Mouse (Mus musculus): ENCODE results near the gene Dmgdh. TPM values are rescaled to one million over a fixed set of nuclear protein-coding genes. Genes with fewer than 3 reads are reported as not detected.

The Dmgdh gene
- polyA plus RNA-seq, 1 experiment from 2014 or later, result 0.30 TPM

DNA sequence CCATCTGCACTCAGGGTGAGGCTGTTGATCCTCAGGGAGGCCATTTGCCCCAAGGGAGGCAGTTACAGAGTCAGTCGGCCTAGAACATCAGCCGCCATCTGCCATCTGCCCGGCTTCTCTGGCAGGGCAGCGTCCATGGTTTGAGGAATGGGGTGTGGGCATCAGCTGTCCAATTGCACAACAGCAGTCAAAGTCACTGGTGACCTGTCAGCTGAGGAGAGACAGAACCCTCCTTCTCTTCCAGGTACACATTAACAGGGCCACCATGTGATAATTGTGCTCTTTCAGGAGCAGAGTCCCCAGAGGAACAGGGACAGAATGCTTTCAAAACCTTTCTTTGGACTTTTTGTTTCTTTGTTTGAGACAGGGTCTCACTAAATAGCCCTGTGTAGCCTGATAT, 1.9 kb upstream of the Dmgdh start:
- Histone ChIP-seq H3K4me3 (no peak overlapping the region), H3K27ac (replicated peaks) (no peak overlapping the region), H3K4me2 (no peak overlapping the region), H3K9me3 (no peaks in the 10 kb centered on the region), H3K4me1 (replicated peaks) (0 out of 2 replicates have a peak, but pooled peaks cover 3% of the 10 kb centered on the region), H3K27me3 (0 out of 2 replicates have a peak, but pooled peaks cover 4% of the 10 kb centered on the region), H3K9ac (no peak overlapping the region), H3K36me3 (no peaks in the 10 kb centered on the region)
- ATAC-seq (ENCODE audit: low FRiP score, low read depth), result no peak
- WGBS, result 82% methylated on average over 4 of the region's 4 CpGs

- 0 out of 2 replicates have a peak, but pooled peaks cover 3% of the 10 kb centered on the region for H3K4me1 ChIP-seq (replicated peaks)
- 85% methylated on average over 2 of the region's 2 CpGs for WGBS
- no peak overlapping the region for H3K9ac ChIP-seq
- 0 out of 2 replicates have a peak, but pooled peaks cover 4% of the 10 kb centered on the region for H3K27me3 ChIP-seq
- H3K4me3 ChIP-seq, result no peak overlapping the region
- H3K4me2 ChIP-seq, result no peak overlapping the region
- no peaks in the 10 kb centered on the region for H3K36me3 ChIP-seq
- H3K27ac ChIP-seq (replicated peaks), result no peak overlapping the region
- ATAC-seq (ENCODE audit: low FRiP score, low read depth), result no peak
- H3K9me3 ChIP-seq, result no peaks in the 10 kb centered on the region
Measured at GRCm38 (mm10) chr13:93673296-93673695, 937 bp upstream of the Dmgdh start.

- Histone ChIP-seq H3K9ac (no peak overlapping the region), H3K27ac (replicated peaks) (no peak overlapping the region), H3K4me2 (no peak overlapping the region)
Measured at GRCm38 (mm10) chr13:93676864-93677263, 2.6 kb downstream of the Dmgdh start.

GRCm38 (mm10) chr13:93683336-93683735, 9.1 kb downstream of the Dmgdh start:
- H3K36me3 ChIP-seq, result no peaks in the 10 kb centered on the region
- no peak overlapping the region for H3K4me3 ChIP-seq
- H3K4me2 ChIP-seq, result no peak overlapping the region
- ATAC-seq (ENCODE audit: low FRiP score, low read depth), result no peak
- H3K27ac ChIP-seq (replicated peaks), result no peak overlapping the region
- H3K9me3 ChIP-seq, result no peaks in the 10 kb centered on the region
- H3K4me1 ChIP-seq (replicated peaks), result no peaks in the 10 kb centered on the region
- no peak overlapping the region for H3K9ac ChIP-seq
- no peaks in the 10 kb centered on the region for H3K27me3 ChIP-seq

More at GRCm38 (mm10) chr13:93676864-93677263, 2.6 kb downstream of the Dmgdh start:
- Histone ChIP-seq H3K27me3 (0 out of 2 replicates have a peak, but pooled peaks cover 4% of the 10 kb centered on the region), H3K9me3 (no peaks in the 10 kb centered on the region), H3K4me1 (replicated peaks) (0 out of 2 replicates have a peak, but pooled peaks cover 3% of the 10 kb centered on the region), H3K4me3 (no peak overlapping the region), H3K36me3 (no peaks in the 10 kb centered on the region)
- WGBS, result 78% methylated on average over 9 of the region's 9 CpGs
- no peak for ATAC-seq (ENCODE audit: low FRiP score, low read depth)

- ATAC-seq (ENCODE audit: low FRiP score, low read depth), result no peak
- Histone ChIP-seq H3K27ac (replicated peaks) (no peak overlapping the region), H3K4me3 (no peak overlapping the region), H3K9ac (no peak overlapping the region), H3K4me1 (replicated peaks) (no peaks in the 10 kb centered on the region), H3K9me3 (no peaks in the 10 kb centered on the region), H3K4me2 (no peak overlapping the region), H3K36me3 (no peaks in the 10 kb centered on the region), H3K27me3 (no peaks in the 10 kb centered on the region)
- WGBS, result 75% methylated on average over 4 of the region's 4 CpGs
Measured at GRCm38 (mm10) chr13:93685226-93685625, 11.0 kb downstream of the Dmgdh start.

GRCm38 (mm10) chr13:93687321-93687720, 13.1 kb downstream of the Dmgdh start:
- WGBS, result 10% methylated on average over 5 of the region's 5 CpGs
- Histone ChIP-seq H3K9me3 (no peaks in the 10 kb centered on the region), H3K36me3 (no peaks in the 10 kb centered on the region), H3K9ac (no peak overlapping the region), H3K4me3 (no peak overlapping the region), H3K27ac (replicated peaks) (no peak overlapping the region), H3K4me2 (no peak overlapping the region), H3K4me1 (replicated peaks) (no peaks in the 10 kb centered on the region), H3K27me3 (no peaks in the 10 kb centered on the region)
- no peak for ATAC-seq (ENCODE audit: low FRiP score, low read depth)

DNA sequence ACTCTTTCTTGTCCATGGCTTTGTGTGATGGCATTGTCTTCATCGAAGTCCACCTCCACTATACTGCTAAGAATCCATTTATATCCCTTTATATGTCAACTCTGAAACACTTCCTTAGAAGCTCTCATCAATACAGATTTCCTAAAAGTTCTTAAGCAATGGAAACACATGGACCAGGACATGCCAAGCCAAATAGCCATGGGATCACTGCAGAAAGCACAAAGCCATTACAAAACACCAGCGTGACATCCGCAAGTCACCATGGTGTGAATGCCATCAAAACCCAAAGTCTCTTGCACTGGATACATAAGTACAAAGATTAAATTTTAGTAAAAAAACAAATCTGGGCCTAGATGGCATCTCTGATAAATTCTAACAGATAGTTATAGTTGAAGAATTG, 15.3 kb downstream of the Dmgdh start:
- no peak overlapping the region for H3K27ac ChIP-seq (replicated peaks)
- WGBS, result 86% methylated on average over 3 of the region's 3 CpGs
- no peak for ATAC-seq (ENCODE audit: low FRiP score, low read depth)
- H3K4me1 ChIP-seq (replicated peaks), result no peaks in the 10 kb centered on the region
- H3K9ac ChIP-seq, result no peak overlapping the region
- no peaks in the 10 kb centered on the region for H3K9me3 ChIP-seq
- no peak overlapping the region for H3K4me3 ChIP-seq
- no peaks in the 10 kb centered on the region for H3K36me3 ChIP-seq
- H3K27me3 ChIP-seq, result no peaks in the 10 kb centered on the region
- no peak overlapping the region for H3K4me2 ChIP-seq

GRCm38 (mm10) chr13:93690821-93691220, 16.6 kb downstream of the Dmgdh start:
- Histone ChIP-seq H3K27ac (replicated peaks) (no peak overlapping the region), H3K9ac (no peak overlapping the region), H3K36me3 (no peaks in the 10 kb centered on the region), H3K4me3 (no peak overlapping the region), H3K4me2 (no peak overlapping the region), H3K4me1 (replicated peaks) (no peaks in the 10 kb centered on the region), H3K27me3 (no peaks in the 10 kb centered on the region), H3K9me3 (no peaks in the 10 kb centered on the region)
- 90% methylated on average over 1 of the region's 1 CpGs for WGBS
- ATAC-seq (ENCODE audit: low FRiP score, low read depth), result no peak

DNA sequence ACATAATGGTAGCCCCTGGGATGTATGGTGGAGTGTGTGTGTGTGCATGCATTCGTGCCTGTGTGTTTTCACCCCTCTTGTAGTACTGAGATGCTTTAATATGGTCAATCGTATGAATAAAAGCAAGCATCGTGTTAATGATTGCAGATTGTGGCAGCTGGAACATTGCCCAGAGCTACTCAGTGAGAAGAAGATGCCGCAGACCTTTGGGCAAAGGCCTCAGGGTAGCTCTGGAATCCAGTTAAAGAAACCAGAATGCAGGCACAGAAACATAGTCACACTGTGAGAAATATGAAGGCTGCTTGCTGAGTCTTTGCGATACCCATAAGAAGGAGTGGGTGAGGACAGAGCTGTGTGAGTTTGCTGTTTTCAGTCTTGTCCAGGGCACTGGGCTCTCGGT, 24.6 kb downstream of the Dmgdh start:
- no peak overlapping the region for H3K4me2 ChIP-seq
- H3K9ac ChIP-seq, result no peak overlapping the region
- H3K4me1 ChIP-seq (replicated peaks), result no peaks in the 10 kb centered on the region
- no peaks in the 10 kb centered on the region for H3K9me3 ChIP-seq
- H3K4me3 ChIP-seq, result no peak overlapping the region
- no peaks in the 10 kb centered on the region for H3K27me3 ChIP-seq
- no peak for ATAC-seq (ENCODE audit: low FRiP score, low read depth)
- 65% methylated on average over 6 of the region's 6 CpGs for WGBS
- H3K36me3 ChIP-seq, result no peaks in the 10 kb centered on the region
- H3K27ac ChIP-seq (replicated peaks), result no peak overlapping the region

DNA sequence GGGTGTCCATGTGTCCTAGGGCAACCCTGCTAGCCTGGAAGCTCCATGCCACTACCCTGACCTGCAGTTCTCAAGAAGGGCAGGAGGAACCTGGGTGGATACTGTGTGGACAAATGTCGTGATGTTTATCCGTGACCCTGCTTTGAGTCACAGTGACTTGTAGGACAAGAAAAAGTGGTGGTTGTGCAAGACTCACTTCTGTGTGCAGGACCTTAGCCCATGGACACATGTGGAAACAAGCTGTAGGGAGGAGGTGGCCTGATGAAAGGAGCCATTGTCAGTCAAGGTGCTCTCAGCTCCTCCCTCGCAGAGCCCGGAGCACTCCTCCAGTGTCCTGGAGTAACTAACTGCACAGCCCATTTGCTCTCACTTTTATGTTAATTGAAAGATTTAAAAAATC, 31.5 kb downstream of the Dmgdh start:
- 81% methylated on average over 4 of the region's 4 CpGs for WGBS
- Histone ChIP-seq H3K9me3 (no peaks in the 10 kb centered on the region), H3K27me3 (no peaks in the 10 kb centered on the region), H3K4me1 (replicated peaks) (no peaks in the 10 kb centered on the region), H3K36me3 (no peaks in the 10 kb centered on the region), H3K4me3 (no peak overlapping the region), H3K27ac (replicated peaks) (no peak overlapping the region), H3K4me2 (no peak overlapping the region), H3K9ac (no peak overlapping the region)
- no peak for ATAC-seq (ENCODE audit: low FRiP score, low read depth)

DNA sequence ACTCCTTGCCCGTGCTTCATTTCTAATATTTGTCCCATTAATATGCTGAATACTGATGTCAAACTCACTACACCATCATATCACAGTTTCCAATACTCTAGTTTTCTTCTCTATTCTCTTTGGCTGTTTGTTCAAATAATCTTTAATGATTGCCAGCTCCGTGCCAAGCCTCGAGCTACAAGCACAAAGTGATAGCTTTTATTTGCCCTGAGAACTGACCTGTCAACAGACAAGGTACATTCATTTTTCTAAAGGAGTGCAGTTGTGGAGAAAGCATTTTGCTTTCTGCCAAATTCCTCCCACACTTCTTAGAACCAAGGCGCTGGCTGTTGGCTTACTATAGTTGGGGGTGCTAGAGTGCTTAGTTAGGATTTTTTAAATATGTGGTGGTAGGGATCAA, 33.0 kb downstream of the Dmgdh start:
- 82% methylated on average over 4 of the region's 4 CpGs for WGBS

DNA sequence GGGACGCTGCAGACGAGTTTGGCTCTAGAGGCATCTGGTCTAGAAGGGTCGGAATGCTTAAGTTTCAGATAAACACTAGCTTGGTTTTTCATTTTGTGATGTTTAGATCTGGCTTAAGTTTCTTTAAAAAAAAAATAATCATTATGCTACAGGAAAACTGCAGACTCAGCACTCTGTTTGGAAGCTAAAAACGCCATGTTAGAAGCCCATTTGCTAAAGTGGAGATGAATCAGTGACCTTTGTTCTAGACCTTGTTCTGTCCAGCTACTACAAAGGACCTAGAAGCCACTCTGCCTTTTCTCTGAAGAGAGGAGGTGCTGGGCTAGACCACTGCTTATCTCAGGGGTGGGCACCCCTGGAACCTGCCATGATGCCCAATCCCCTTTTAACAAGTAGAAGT, 36.1 kb downstream of the Dmgdh start:
- H3K9ac ChIP-seq, result no peak overlapping the region
- no peaks in the 10 kb centered on the region for H3K36me3 ChIP-seq
- no peaks in the 10 kb centered on the region for H3K27me3 ChIP-seq
- H3K27ac ChIP-seq (replicated peaks), result no peak overlapping the region
- ATAC-seq (ENCODE audit: low FRiP score, low read depth), result no peak
- no peaks in the 10 kb centered on the region for H3K4me1 ChIP-seq (replicated peaks)
- no peaks in the 10 kb centered on the region for H3K9me3 ChIP-seq
- no peak overlapping the region for H3K4me2 ChIP-seq
- no peak overlapping the region for H3K4me3 ChIP-seq
- 90% methylated on average over 4 of the region's 4 CpGs for WGBS

More for the DNA sequence above, 33.0 kb downstream of the Dmgdh start:
- Histone ChIP-seq H3K27ac (replicated peaks) (no peak overlapping the region), H3K9me3 (no peaks in the 10 kb centered on the region), H3K4me1 (replicated peaks) (no peaks in the 10 kb centered on the region), H3K4me2 (no peak overlapping the region), H3K9ac (no peak overlapping the region), H3K27me3 (no peaks in the 10 kb centered on the region), H3K4me3 (no peak overlapping the region), H3K36me3 (no peaks in the 10 kb centered on the region)
- no peak for ATAC-seq (ENCODE audit: low FRiP score, low read depth)

GRCm38 (mm10) chr13:93711226-93711625, 37.0 kb downstream of the Dmgdh start:
- no peaks in the 10 kb centered on the region for H3K27me3 ChIP-seq
- H3K4me2 ChIP-seq, result no peak overlapping the region
- no peak for ATAC-seq (ENCODE audit: low FRiP score, low read depth)
- no peak overlapping the region for H3K27ac ChIP-seq (replicated peaks)
- H3K36me3 ChIP-seq, result no peaks in the 10 kb centered on the region
- H3K4me3 ChIP-seq, result no peak overlapping the region
- WGBS, result 94% methylated on average over 4 of the region's 4 CpGs
- H3K9me3 ChIP-seq, result no peaks in the 10 kb centered on the region
- H3K9ac ChIP-seq, result no peak overlapping the region
- no peaks in the 10 kb centered on the region for H3K4me1 ChIP-seq (replicated peaks)

All from hindbrain, embryonic 15.5 days (tissue).